Comparison of ENCODE assay signal across 13 mouse cellular contexts in genomic region chr3:97846448-97846847, GRCm38 (mm10).
"Had no signal": no experiment of that assay in that cellular context is flagged by ENCODE, and none has a peak within 500 bp of the region (broad histone marks: within the 10 kb centered on the region; RNA-seq: fewer than 3 reads in every experiment).

No protein-coding gene starts in this region.

- H3K4me3 ChIP-seq: intestine, embryonic 15.5 days; limb, embryonic 12.5 days; liver, embryonic 13.5 days; midbrain, embryonic 13.5 days had no signal

- H3K9ac ChIP-seq: intestine, embryonic 15.5 days; limb, embryonic 12.5 days; liver, embryonic 13.5 days; liver, postnatal 0 days; midbrain, embryonic 13.5 days had no signal

- H3K36me3 ChIP-seq: intestine, embryonic 15.5 days; limb, embryonic 12.5 days; liver, embryonic 13.5 days; midbrain, embryonic 13.5 days had no signal

- H3K9me3 ChIP-seq: intestine, embryonic 15.5 days; limb, embryonic 12.5 days; liver, embryonic 13.5 days; midbrain, embryonic 13.5 days had no signal

- H3K4me1 ChIP-seq: intestine, embryonic 15.5 days; limb, embryonic 12.5 days; liver, embryonic 13.5 days; midbrain, embryonic 13.5 days had no signal

- DNase-seq: kidney, adult 18-20 months; kidney, postnatal 10 days; kidney, postnatal 4 days; liver; liver, embryonic 13.5 days; liver, postnatal 0 days; lung, postnatal 36 days; thymus, adult 18-20 months; thymus, postnatal 14 days had no signal

- H3K4me2 ChIP-seq: intestine, embryonic 15.5 days; limb, embryonic 12.5 days; liver, embryonic 13.5 days; midbrain, embryonic 13.5 days had no signal

- H3K27me3 ChIP-seq: intestine, embryonic 15.5 days; limb, embryonic 12.5 days; liver, embryonic 13.5 days; midbrain, embryonic 13.5 days had no signal

- H3K27ac ChIP-seq: intestine, embryonic 15.5 days; limb, embryonic 12.5 days; liver, embryonic 13.5 days; midbrain, embryonic 13.5 days; stomach, postnatal 0 days had no signal

- ATAC-seq: intestine, embryonic 15.5 days; liver, postnatal 0 days; midbrain, embryonic 13.5 days had no signal
